Mouse (Mus musculus) liver, embryonic 12.5 days (tissue): Measurements from ENCODE around the gene Exoc6. TPM values are rescaled to one million over a fixed set of nuclear protein-coding genes. Genes with fewer than 3 reads are reported as not detected.
"Not testable (repeated sequence)": the region's sequence is repeated elsewhere in the genome, so short reads cannot be mapped to it uniquely, and the experiment has no call there.

Experiments
- ATAC-seq: fragments of 200-750 bp; cut with Nextera tagmentation; 2 replicates; pipeline ENCODE4 v1.8.0; 2017; ENCODE audit warnings: moderate number of reproducible peaks, mild to moderate bottlenecking, moderate library complexity
- H3K27ac ChIP-seq: fragments of 300-500 bp; sonication (generic); 2 replicates; pipeline ENCODE4 v1.5.1; 2016; ENCODE audit warnings: mild to moderate bottlenecking
- H3K27me3 ChIP-seq: fragments of 300-500 bp; sonication (generic); replicated peaks from 2 replicates; pipeline ENCODE4 v1.6.1; 2016; ENCODE audit warnings: mild to moderate bottlenecking, moderate library complexity
- H3K36me3 ChIP-seq: fragments of 300-500 bp; sonication (generic); 2 replicates; pipeline ENCODE4 v1.6.1; 2016; ENCODE audit warnings: mild to moderate bottlenecking, moderate library complexity
- H3K4me1 ChIP-seq: fragments of 300-500 bp; sonication (generic); 2 replicates; pipeline ENCODE4 v1.6.1; 2016
- H3K4me2 ChIP-seq: fragments of 300-500 bp; sonication (generic); 2 replicates; pipeline ENCODE4 v1.6.1; 2016; ENCODE audit warnings: mild to moderate bottlenecking, moderate library complexity
- H3K4me3 ChIP-seq: fragments of 300-500 bp; sonication (generic); 2 replicates; pipeline ENCODE4 v1.5.1; 2016; ENCODE audit warnings: mild to moderate bottlenecking, moderate library complexity
- H3K9ac ChIP-seq: fragments of 300-500 bp; sonication (generic); 2 replicates; pipeline ENCODE4 v1.6.1; 2016; ENCODE audit warnings: mild to moderate bottlenecking, moderate library complexity
- H3K9me3 ChIP-seq: fragments of 300-500 bp; sonication (generic); replicated peaks from 2 replicates; pipeline ENCODE4 v1.6.1; 2016; ENCODE audit warnings: mild to moderate bottlenecking, moderate library complexity
- WGBS: fragments of 180-500 bp; shearing (Covaris S2); methylation state at CpG from one replicate; pipeline ENCODE4 v1.1.7; 2016; ENCODE audit not compliant: insufficient replicate concordance; 5-methylcytosine and 5-hydroxymethylcytosine counted together
- polyA plus RNA-seq: library from polyadenylated mRNA; unstranded; fragments of >200 nt; fragmentation: Nextera tagmentation; extraction: Ambion mirVana; gene quantifications from 2 replicates; pipeline ENCODE4 v1.2.1, GENCODE M21; 2016

Gene Exoc6
- polyA plus RNA-seq, 1 experiment from 2014 or later = 47.0 TPM

DNA sequence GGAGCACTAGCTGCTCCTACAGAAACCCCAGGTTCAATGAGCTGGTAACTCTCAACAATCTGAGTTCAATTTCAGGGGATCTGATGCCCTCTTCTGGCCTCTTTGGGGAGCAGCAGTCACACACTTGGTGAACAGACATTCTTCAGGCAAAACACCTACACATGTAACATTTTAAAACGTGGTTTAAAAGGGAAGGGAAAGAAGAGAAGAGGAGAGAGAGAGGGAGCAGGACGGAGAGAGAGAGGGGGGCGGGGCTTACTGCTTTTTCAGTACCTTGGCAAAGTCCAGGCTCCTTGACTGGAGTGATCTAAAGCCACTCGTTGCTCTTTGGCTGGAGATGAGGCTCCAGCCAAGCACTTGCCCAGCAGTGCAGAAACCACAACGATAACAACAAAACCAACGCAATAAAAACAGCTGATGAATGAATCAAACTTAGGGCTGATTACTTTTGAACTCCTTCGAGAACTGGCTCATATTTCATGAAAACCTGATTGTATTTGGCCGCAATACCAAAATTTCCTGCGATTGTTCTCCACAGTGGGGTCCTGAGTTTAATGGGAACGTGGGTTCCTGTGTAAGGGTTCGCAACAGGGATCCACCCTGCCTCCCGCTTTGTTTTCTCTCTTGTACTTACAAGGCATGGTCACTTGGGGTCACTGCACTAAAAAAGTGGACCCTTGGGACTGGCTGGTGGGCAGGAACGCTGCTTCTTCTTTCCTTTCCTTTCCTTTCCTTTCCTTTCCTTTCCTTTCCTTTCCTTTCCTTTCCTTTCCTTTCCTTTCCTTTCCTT is 6.5 kb upstream of the Exoc6 start:
- H3K27ac ChIP-seq = peak overlapping the region; percentile 8; the same call in 1 of the 2 replicates
- no peaks in the 10 kb centered on the region for H3K9me3 ChIP-seq
- ATAC-seq = no peak
- H3K4me3 ChIP-seq = peak overlapping the region; percentile 19
- peak overlapping the region; percentile 60 for H3K4me2 ChIP-seq
- H3K27me3 ChIP-seq = 0 out of 2 replicates have a peak, but pooled peaks cover 22% of the 10 kb centered on the region
- H3K4me1 ChIP-seq = peaks cover 48% of the 10 kb centered on the region
- WGBS = 36% methylated on average over 13 of the region's 13 CpGs
- H3K36me3 ChIP-seq = no peaks in the 10 kb centered on the region
- H3K9ac ChIP-seq = peak overlapping the region; percentile 33

GRCm38 (mm10) chr19:37544476-37544875 is 5.7 kb upstream of the Exoc6 start:
- H3K9me3 ChIP-seq = no peaks in the 10 kb centered on the region
- H3K9ac ChIP-seq = no peak overlapping the region
- peaks cover 44% of the 10 kb centered on the region for H3K4me1 ChIP-seq
- H3K4me2 ChIP-seq = peak overlapping the region; percentile 60
- H3K27me3 ChIP-seq = 0 out of 2 replicates have a peak, but pooled peaks cover 22% of the 10 kb centered on the region
- H3K4me3 ChIP-seq = no peak overlapping the region
- WGBS = 90% methylated on average over 9 of the region's 9 CpGs
- no peak for ATAC-seq
- no peak overlapping the region for H3K27ac ChIP-seq
- no peaks in the 10 kb centered on the region for H3K36me3 ChIP-seq

DNA sequence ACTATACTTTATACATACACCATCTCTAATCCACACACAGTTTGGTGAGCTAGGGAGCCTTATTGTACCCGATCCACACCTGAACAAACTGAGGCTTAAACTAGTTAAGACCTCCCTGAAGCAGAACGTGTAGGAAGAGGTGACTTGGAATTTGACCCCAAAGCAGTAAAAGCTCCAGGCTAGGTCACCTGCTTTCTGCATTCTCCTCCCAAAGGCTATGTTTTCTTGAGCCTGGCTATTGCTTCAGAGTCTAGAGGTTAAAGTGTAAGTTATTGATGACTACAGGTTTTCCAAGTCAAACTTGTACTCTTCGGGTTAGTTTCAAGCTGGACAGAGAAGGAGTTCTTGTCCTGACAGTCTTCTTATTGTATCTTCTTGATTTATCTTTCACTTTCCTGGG is 5.0 kb upstream of the Exoc6 start:
- Histone ChIP-seq H3K4me2 (no peak overlapping the region), H3K9ac (no peak overlapping the region), H3K27me3 (0 out of 2 replicates have a peak, but pooled peaks cover 22% of the 10 kb centered on the region), H3K27ac (no peak overlapping the region), H3K36me3 (no peaks in the 10 kb centered on the region), H3K4me1 (peaks cover 44% of the 10 kb centered on the region), H3K9me3 (no peaks in the 10 kb centered on the region), H3K4me3 (no peak overlapping the region)
- 54% methylated on average over 3 of the region's 3 CpGs for WGBS
- ATAC-seq = no peak

GRCm38 (mm10) chr19:37545725-37546124 is 4.5 kb upstream of the Exoc6 start:
- Histone ChIP-seq H3K4me3 (no peak overlapping the region), H3K36me3 (no peaks in the 10 kb centered on the region), H3K27ac (no peak overlapping the region), H3K27me3 (0 out of 2 replicates have a peak, but pooled peaks cover 22% of the 10 kb centered on the region), H3K9me3 (no peaks in the 10 kb centered on the region), H3K4me1 (peaks cover 42% of the 10 kb centered on the region), H3K9ac (no peak overlapping the region), H3K4me2 (no peak overlapping the region)
- ATAC-seq = no peak
- 68% methylated on average over 6 of the region's 6 CpGs for WGBS

DNA sequence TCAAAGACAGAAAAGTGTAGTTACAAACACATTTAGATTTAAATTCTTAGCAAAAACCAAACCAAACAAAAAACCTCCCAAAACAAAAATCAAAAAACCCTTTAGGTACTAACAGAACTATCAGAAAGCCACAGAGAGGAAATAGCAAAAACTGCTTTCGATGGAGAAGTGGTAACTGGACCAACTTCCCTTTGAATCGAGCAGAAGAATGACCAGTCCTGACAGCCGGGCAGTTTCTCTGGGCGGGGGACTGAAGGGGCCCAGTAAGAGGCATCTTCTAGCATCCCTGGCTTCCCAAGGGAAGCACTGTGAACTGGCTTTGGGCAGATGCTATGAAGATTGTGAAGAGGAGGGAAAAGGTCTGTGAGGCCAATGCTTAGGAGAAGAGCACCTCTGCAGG is 3.4 kb upstream of the Exoc6 start:
- 23% methylated on average over 4 of the region's 4 CpGs for WGBS
- 0 out of 2 replicates have a peak, but pooled peaks cover 22% of the 10 kb centered on the region for H3K27me3 ChIP-seq
- H3K4me2 ChIP-seq = no peak overlapping the region
- H3K4me1 ChIP-seq = peaks cover 50% of the 10 kb centered on the region
- H3K27ac ChIP-seq = no peak overlapping the region
- no peak overlapping the region for H3K9ac ChIP-seq
- no peaks in the 10 kb centered on the region for H3K36me3 ChIP-seq
- H3K4me3 ChIP-seq = no peak overlapping the region
- no peak for ATAC-seq
- no peaks in the 10 kb centered on the region for H3K9me3 ChIP-seq

- H3K4me2 ChIP-seq = peak overlapping the region; percentile 79
- peaks cover 71% of the 10 kb centered on the region for H3K4me1 ChIP-seq
- H3K27me3 ChIP-seq = 0 out of 2 replicates have a peak, but pooled peaks cover 13% of the 10 kb centered on the region
- ATAC-seq = no peak
- H3K36me3 ChIP-seq = peaks cover 23% of the 10 kb centered on the region
- no peaks in the 10 kb centered on the region for H3K9me3 ChIP-seq
- WGBS = 3% methylated on average over 8 of the region's 8 CpGs
- H3K4me3 ChIP-seq = peak overlapping the region; percentile 75
- H3K9ac ChIP-seq = peak overlapping the region; percentile 82
- H3K27ac ChIP-seq = peak overlapping the region; percentile 92
Measured at GRCm38 (mm10) chr19:37551040-37551566, 885 bp downstream of the Exoc6 start.

DNA sequence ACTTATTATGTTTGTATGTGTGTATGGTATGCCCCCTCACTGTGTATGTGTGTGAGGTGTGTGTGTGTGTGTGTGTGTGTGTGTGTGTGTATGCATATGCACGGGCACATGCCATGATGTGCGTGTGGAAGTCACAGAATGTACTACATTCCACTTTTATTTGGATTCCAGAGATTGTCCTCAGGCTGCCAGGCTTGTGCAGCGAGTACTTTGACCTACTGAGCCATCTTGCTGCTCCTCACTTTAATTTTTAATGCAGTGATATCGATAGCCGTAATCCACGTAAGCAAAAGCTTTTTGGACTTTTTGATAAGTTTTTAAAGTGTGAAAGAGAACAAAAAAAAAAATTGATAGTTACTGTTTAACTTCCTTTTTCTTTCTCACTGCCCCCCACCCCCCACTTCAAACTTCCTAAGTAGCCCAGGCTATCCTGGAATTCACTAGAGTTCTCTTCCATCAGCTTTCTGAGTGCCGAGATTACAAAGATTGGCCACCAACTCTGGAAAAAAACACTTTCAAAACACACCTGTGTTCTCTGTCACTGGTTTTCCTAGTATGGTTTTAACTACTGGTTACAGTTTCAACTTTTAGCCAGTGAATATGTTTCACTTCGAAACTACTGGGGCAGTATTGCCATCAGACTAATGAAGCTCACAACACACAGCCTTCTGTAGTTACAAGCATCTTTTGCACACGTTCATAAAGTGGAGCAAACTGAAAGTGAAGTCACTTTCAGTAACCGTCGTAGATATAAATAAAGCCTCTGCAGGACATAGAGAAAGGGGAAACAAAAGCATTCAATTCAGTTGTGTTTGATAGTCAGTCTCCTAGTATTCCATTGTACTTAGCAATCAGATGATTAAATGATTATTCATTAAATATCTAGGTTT is 3.4 kb downstream of the Exoc6 start:
- ATAC-seq = no peak
- Histone ChIP-seq H3K9me3 (no peaks in the 10 kb centered on the region), H3K27me3 (0 out of 2 replicates have a peak, but pooled peaks cover 2% of the 10 kb centered on the region), H3K27ac (peak overlapping the region; percentile 92), H3K4me1 (peaks cover 83% of the 10 kb centered on the region), H3K36me3 (peaks cover 23% of the 10 kb centered on the region), H3K4me3 (peak overlapping the region; percentile 21; the same call in 1 of the 2 replicates), H3K4me2 (peak overlapping the region; percentile 49), H3K9ac (peak overlapping the region; percentile 46; the same call in 1 of the 2 replicates)
- 65% methylated on average over 11 of the region's 11 CpGs for WGBS

- not testable (repeated sequence) for ATAC-seq, H3K27me3 ChIP-seq, H3K9ac ChIP-seq, H3K9me3 ChIP-seq, H3K4me3 ChIP-seq
- Histone ChIP-seq H3K36me3 (peaks cover 23% of the 10 kb centered on the region), H3K4me2 (peak overlapping the region; percentile 49), H3K4me1 (peaks cover 88% of the 10 kb centered on the region), H3K27ac (peak overlapping the region; percentile 69)
- WGBS = 76% methylated on average over 5 of the region's 5 CpGs
Measured at GRCm38 (mm10) chr19:37554266-37554650, 4.0 kb downstream of the Exoc6 start.

GRCm38 (mm10) chr19:37555863-37556566 is 5.8 kb downstream of the Exoc6 start:
- peak; percentile 85 for ATAC-seq
- Histone ChIP-seq H3K4me1 (peaks cover 96% of the 10 kb centered on the region), H3K4me3 (peak overlapping the region; percentile 33), H3K36me3 (peaks cover 23% of the 10 kb centered on the region), H3K4me2 (peak overlapping the region; percentile 68), H3K27me3 (no peaks in the 10 kb centered on the region), H3K9me3 (no peaks in the 10 kb centered on the region), H3K27ac (peak overlapping the region; percentile 93), H3K9ac (peak overlapping the region; percentile 62)
- WGBS = 37% methylated on average over 6 of the region's 6 CpGs

GRCm38 (mm10) chr19:37557898-37558297 is 7.7 kb downstream of the Exoc6 start:
- H3K27ac ChIP-seq = peak overlapping the region; percentile 69; the same call in 1 of the 2 replicates
- H3K4me1 ChIP-seq = peaks cover 96% of the 10 kb centered on the region
- no peak overlapping the region for H3K9ac ChIP-seq
- peak; percentile 40; the same call in 1 of the 2 replicates for ATAC-seq
- H3K36me3 ChIP-seq = peaks cover 15% of the 10 kb centered on the region
- no peaks in the 10 kb centered on the region for H3K9me3 ChIP-seq
- 23% methylated on average over 3 of the region's 3 CpGs for WGBS
- peak overlapping the region; percentile 33 for H3K4me2 ChIP-seq
- no peaks in the 10 kb centered on the region for H3K27me3 ChIP-seq
- H3K4me3 ChIP-seq = no peak overlapping the region
